Mouse (Mus musculus) neutrophil, adult 5-6 weeks (primary cell): ENCODE results near the gene Atp6v0b. TPM values are rescaled to one million over a fixed set of nuclear protein-coding genes. Genes with fewer than 3 reads are reported as not detected.

Experiments used
- ATAC-seq: fragments of 151-379, 151-347 bp; 2 replicates; pipeline ENCODE4 v1.8.0; 2017; ENCODE audit warnings: mild to moderate bottlenecking, moderate TSS enrichment; ENCODE audit not compliant: insufficient number of reproducible peaks, poor library complexity, low FRiP score, severe bottlenecking; ENCODE audit errors: extremely low read depth
- total RNA-seq: library from RNA; stranded (forward); fragments of 200-1000 nt; gene quantifications from 2 replicates; pipeline ENCODE4 v1.2.3, GENCODE M21; 2017

Gene Atp6v0b
- 136 and 175 TPM in 2 replicates for total RNA-seq

GRCm38 (mm10) chr4:117887133-117887532 lies at the start of gene Atp6v0b:
Atp6v0b (minus strand) TSS chr4:117887333.
- ATAC-seq, result peak; percentile 71

GRCm38 (mm10) chr4:117934081-117934480 lies 46.9 kb upstream of the Atp6v0b start:
- ATAC-seq, result no peak

GRCm38 (mm10) chr4:117933248-117933647 lies 46.1 kb upstream of the Atp6v0b start:
- ATAC-seq, result no peak

GRCm38 (mm10) chr4:117929391-117929881 lies 42.3 kb upstream of the Atp6v0b start, which contains the start of gene Artn:
Artn (minus strand) TSS chr4:117929763.
- ATAC-seq, result no peak

- ATAC-seq, result no peak; the same call in 1 of the 2 replicates
Measured at GRCm38 (mm10) chr4:117928699-117929241, 41.6 kb upstream of the Atp6v0b start.

- no peak for ATAC-seq
Measured at GRCm38 (mm10) chr4:117928234-117928633, 41.1 kb upstream of the Atp6v0b start.

- ATAC-seq, result 0 out of 2 replicates have a peak, but pooled peaks have one; percentile 35
Measured at GRCm38 (mm10) chr4:117926545-117927482, 39.7 kb upstream of the Atp6v0b start.

- no peak for ATAC-seq
Measured at GRCm38 (mm10) chr4:117924916-117925315, 37.8 kb upstream of the Atp6v0b start.

- no peak for ATAC-seq
Measured at GRCm38 (mm10) chr4:117923450-117923849, 36.3 kb upstream of the Atp6v0b start.

GRCm38 (mm10) chr4:117921358-117921757 lies 34.2 kb upstream of the Atp6v0b start:
- peak; percentile 58 for ATAC-seq

- ATAC-seq, result no peak
Measured at GRCm38 (mm10) chr4:117918762-117919161, 31.6 kb upstream of the Atp6v0b start.

GRCm38 (mm10) chr4:117918261-117918660 lies 31.1 kb upstream of the Atp6v0b start:
- ATAC-seq, result no peak

GRCm38 (mm10) chr4:117917847-117918246 lies 30.7 kb upstream of the Atp6v0b start:
- no peak for ATAC-seq

- ATAC-seq, result no peak
Measured at GRCm38 (mm10) chr4:117917402-117917801, 30.3 kb upstream of the Atp6v0b start.

- ATAC-seq, result no peak
Measured at GRCm38 (mm10) chr4:117916386-117916785, 29.3 kb upstream of the Atp6v0b start.

- no peak for ATAC-seq
Measured at GRCm38 (mm10) chr4:117915489-117916105, 28.5 kb upstream of the Atp6v0b start.

- ATAC-seq, result peak; percentile 84
Measured at GRCm38 (mm10) chr4:117914591-117915442, 27.7 kb upstream of the Atp6v0b start, which contains the start of gene Ipo13. Ipo13 (minus strand) TSS chr4:117914999.

- no peak for ATAC-seq
Measured at GRCm38 (mm10) chr4:117914031-117914430, 26.9 kb upstream of the Atp6v0b start.

- no peak for ATAC-seq
Measured at GRCm38 (mm10) chr4:117913421-117913820, 26.3 kb upstream of the Atp6v0b start.
